Mouse (Mus musculus) A20 (cell line): ENCODE results near the gene Nhsl1.

Source experiments
- DNase-seq: peaks from one replicate; pipeline ENCODE4 v3.0.0-alpha.2; 2011; ENCODE audit warnings: low read depth, low spot score

Nhsl1 gene

DNA sequence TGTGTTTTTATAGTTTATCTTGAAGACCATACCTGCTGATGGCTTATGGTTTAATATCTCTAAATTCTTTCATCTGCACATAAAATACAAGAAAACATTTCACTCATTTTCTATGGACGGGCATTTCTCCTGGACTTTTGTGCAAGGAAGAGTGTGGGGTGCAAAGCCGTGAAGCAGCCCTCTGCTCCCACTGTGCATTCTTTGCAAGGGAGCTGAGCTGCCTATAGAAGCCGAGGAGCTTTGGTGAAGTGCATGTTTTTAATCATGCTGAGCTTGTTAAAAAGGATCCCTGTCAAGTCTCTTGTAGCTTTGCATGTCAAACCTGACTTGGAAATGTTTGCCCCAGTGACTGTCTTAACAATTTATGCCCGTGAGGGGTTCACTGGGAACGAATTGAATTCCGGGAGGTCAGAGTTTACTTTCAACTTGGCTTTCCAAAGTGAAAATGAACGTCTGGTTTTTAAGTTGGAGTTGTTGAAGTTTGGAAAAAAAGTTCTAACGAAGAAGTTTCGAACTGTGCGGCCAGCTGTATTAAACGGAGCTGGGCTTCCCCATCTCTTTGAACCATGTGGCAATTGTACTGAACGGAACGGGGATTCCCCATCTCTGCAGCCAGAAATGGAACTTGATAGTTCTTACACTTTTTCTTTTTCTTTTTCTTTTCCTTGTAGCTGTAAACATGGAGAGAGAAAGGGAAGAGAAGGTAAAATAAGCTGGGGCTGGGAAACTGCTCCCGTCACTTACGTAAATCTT is 22.8 kb downstream of the Nhsl1 start:
- DNase-seq, result peak; percentile 29

- no peak for DNase-seq
These were observed 28.4 kb downstream of the Nhsl1 start for GRCm38 (mm10) chr10:18347231-18347630.

- DNase-seq, result no peak
These were observed 32.0 kb downstream of the Nhsl1 start for GRCm38 (mm10) chr10:18350781-18351180.

- DNase-seq, result no peak
These were observed 34.2 kb downstream of the Nhsl1 start for GRCm38 (mm10) chr10:18352937-18353336.

- DNase-seq, result no peak
These were observed 35.3 kb downstream of the Nhsl1 start for GRCm38 (mm10) chr10:18354103-18354502.

DNA sequence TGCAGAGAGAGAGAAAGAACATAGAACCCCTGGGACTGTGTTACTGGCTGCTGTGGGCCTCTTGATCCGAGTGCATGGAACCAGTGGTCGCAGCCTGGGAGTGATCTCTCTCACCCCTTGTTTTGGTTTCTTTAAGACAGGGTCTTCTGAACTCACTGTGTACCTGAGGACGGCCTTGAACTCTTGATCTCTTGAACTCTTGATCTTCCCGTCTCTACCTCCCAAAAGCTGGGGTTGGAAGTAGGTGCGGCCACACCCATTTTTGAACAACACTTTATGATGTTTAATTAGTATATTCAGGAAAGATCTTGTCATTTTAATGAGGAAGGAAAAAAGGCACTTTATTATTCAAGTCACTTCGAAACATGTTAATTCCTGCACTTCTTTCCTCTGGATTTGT is 37.7 kb downstream of the Nhsl1 start:
- DNase-seq, result no peak

GRCm38 (mm10) chr10:18357212-18357611 is 38.4 kb downstream of the Nhsl1 start:
- DNase-seq, result no peak

GRCm38 (mm10) chr10:18358461-18358860 is 39.7 kb downstream of the Nhsl1 start:
- no peak for DNase-seq

DNA sequence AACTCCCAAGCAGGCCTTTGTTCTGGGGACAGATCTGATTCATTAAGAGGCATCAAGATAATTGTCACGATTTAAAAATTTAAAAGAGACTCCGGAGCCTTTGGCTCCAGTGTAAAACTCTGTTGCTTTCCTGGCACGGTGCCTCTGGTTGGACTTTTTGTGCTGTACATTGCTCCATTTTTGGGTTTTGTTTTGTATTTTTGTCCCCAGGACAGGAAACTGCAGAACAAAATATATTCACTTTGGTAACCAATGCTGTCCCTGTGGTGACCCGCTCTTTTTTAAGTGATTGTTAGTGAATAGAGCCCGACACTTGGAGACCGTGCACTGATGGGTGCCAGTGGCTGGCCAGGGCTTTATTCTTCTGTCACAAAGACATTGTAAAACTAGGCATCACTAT is 41.4 kb downstream of the Nhsl1 start:
- DNase-seq, result no peak

DNA sequence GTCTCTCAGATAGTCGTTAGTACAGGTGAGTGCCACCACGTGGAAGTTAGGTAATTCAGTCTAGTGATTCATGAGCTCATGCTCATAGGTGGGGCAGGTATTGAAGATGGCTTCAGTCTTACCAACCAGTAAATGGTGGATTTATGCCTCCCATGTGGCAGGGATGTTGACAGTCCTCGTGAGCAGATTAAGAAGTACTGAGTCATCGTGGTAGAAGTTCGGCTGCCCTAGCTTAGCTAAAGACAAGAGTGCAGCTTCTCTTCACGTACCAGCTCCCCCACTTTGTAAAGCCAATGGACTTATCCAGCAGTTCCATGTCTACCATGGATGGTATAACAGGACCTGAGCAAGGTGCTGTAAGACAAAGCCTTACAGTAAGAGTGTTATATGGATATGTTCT is 46.6 kb downstream of the Nhsl1 start:
- DNase-seq, result no peak

DNA sequence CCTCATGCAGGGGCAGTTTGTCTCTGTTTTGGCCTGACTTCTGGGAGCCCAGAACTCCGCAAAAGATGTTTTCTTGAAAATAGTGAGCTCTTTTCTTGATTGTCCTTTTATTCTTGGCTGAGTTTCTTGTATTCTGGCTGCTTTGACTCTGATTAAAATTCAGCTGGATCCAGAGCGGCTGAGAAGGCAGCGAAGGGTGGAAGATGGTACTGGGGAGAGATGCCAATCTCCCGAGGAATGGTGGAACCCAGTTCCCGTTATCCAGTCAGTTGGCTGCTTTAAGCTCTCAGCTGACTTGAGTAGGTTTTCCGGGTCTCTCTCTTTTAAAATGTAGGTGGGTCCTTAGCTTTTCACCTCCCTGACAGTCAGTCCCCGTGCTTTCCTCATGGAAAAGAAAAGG is 47.9 kb downstream of the Nhsl1 start:
- no peak for DNase-seq

GRCm38 (mm10) chr10:18368111-18368510 is 49.3 kb downstream of the Nhsl1 start:
- no peak for DNase-seq

DNA sequence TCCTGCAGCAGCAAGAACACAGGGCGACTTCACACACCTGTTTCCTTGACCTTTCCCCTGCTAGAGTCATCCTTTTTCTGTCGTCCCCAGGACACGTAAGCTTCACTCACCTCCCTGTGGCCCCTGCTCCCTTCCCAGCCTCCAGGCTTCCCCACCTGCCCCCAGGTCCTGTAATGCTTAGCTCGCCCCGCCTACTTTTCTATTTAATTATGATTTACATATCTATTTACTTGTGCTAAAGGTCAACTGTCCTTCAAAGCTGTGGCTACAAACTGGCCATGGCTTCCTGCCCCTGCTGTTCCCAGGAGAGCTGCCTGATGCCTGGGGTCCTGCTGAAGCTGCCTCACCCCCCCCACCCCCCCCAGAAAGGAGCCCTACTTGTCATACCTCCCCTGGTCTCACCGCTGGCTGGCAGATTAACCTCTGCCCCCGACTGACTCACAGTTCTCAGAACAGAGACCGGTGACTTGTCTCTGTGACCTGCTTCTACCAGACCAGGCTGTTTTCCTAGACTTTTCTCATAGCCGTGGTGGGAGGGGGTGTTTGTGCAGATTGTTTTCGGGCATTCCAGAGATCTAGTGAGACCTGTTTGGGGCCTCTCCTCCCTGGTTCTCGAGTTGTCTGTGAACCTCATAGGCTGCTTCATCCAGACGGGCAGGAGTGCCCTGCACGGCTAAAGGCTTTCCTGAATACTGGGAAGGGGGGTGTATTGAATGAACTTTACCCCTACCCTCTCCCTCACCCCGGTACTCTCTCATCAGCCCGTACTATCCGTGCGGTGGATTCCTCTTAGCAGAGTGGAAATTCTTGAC is 51.9 kb downstream of the Nhsl1 start:
- DNase-seq, result no peak

DNA sequence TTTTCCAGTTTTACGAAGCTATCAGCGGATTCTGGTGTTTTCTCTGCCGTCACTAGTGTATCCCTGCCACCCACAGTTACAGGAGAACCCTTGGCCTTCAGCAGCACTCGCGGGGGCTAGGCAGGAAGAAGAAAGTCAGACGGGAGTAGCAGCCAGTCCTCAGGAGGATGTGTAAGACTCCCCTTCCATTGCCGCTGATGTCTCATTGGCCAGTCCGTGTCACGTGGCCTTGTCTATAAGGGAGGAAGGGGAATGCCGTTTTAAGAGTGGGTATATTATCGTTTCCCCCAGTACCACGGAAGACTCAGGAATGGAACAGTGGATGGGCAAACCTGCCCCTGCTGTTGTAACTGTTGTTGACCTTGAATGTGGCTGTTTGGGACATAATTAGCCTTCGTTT is 53.1 kb downstream of the Nhsl1 start:
- no peak for DNase-seq

GRCm38 (mm10) chr10:18375301-18375700 is 56.5 kb downstream of the Nhsl1 start:
- no peak for DNase-seq

DNA sequence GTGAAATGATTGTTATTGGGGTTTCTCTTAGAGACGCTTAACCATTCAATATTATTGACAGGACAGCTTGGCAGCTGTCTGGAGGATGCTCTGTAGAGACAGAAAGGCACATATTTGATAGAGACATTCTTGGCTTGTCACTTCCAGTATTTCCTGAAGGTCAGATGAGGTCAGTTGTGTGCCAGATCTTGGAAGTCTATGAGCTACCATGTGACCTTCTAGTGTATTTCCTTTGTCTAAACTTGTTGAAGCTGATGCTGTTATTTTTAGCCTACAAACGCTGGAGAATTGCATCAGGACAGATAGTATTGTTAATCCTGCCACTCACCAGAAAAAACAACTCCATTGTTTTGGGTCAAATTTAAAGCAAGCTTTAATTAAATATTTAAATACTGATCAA is 66.0 kb downstream of the Nhsl1 start:
- DNase-seq, result no peak

DNA sequence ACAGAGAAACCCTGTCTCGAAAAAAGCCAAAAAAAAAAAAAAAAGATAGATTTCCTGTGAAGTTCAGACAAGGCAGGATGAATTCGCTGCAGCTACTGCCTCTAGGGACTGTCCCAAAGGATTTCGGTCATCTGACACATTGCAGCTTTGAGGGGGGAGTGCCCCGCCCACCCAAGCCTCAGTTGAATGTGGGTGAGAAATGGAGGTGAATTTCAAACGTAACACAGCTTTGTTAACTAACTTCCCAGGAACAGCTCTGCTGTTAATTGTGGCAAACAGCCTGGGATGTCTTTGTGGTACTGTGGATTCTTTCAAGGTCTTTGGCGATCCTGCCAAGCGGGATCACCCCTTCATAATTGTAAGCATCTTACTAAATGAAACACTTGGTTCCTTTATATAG is 67.4 kb downstream of the Nhsl1 start:
- DNase-seq, result no peak

GRCm38 (mm10) chr10:18388784-18389575 is 70.2 kb downstream of the Nhsl1 start:
- DNase-seq, result peak; percentile 56

DNA sequence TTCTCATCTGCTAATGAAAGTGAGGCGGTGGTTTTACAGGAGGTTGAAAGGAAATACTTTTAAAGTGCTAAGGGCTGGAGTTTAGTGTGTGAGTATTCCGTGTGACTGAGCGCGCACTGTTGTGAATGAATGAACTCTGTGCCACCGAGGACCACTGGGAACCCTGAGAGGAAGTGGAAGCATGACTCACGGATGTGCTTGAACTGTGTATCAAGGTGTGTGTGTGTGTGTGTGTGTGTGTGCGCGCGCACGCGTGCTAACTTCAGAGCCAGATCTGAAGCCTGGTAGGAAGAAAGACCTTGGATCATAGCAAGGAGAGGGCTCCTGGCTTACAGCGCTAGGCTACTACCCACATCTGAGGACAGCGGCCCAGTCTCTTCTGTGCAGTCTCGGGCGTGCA is 71.2 kb downstream of the Nhsl1 start:
- no peak for DNase-seq

- peak; percentile 41 for DNase-seq
These were observed 72.8 kb downstream of the Nhsl1 start for GRCm38 (mm10) chr10:18391608-18392007.

DNA sequence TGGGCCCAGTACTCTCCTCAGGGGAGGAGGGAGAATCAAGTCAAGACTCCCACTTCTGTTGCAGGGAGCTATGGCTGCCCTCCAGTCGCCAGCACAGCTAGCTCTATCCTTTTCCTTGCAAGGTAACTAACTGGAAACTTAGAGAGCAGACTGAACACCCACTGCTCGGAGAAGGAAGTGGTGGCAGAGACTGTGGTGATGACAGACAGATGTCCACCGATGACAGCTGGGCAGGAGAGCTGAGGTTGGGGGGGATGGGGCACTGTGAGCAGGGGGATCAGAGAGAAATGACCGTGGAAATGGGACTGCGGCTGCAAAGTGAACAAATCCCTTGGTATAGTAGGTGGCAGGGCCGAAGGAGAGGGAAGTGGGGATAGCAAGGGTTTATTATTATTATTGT is 73.5 kb downstream of the Nhsl1 start:
- DNase-seq, result no peak

DNA sequence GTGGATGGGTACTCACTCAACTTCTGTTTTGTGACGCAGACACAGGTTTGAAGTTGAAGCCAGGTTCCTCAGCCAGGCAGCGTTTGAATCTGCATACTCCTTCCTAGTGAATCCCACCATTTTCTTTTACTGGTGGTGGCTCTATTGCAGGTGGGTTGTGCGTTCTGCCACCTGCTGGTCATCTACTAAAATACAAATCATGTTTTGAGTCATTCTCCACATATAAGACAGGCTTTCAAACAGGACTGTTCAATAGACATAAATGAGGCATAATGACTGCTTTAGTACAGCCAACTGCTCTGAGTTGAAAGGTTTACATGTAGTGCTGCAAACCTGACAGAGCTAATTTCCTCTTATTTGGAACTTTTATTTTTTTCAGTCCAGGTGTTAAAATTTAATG is 75.0 kb downstream of the Nhsl1 start:
- peak; percentile 74 for DNase-seq
